Comparison of ENCODE assay signal across 10 mouse cellular contexts in the genomic region with DNA sequence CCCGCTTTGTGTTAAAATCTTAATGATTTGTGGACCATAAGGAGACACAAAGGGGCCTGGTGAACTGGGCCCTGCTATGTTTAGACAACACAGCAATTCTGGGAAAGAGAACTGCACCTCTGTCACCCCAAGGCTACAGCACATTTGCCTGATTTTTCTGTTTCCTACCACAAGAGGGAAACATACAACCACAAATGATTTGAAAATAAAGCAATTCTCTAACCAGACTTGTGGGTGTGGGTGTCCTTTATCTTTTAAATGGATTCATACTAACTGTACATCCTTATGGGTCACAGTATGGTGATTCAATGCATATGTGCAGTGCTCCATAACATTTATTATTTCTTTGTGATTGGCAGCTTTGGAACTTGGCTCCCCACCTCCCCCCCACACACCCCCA. TPM values are rescaled to one million over a fixed set of nuclear protein-coding genes. Genes with fewer than 3 reads are reported as not detected.
DNase-seq lines count a peak whose midpoint lies in the region; ATAC-seq and TF ChIP-seq lines count a peak whose summit lies in the region.
"Had no signal": no experiment of that assay in that cellular context is flagged by ENCODE, and none has a peak within 500 bp of the region (broad histone marks: within the 10 kb centered on the region; RNA-seq: fewer than 3 reads in every experiment).

No protein-coding gene starts in this region.

- 0 out of 2 replicates have a peak, but pooled peaks have one; percentile 59 for ATAC-seq in hindbrain, embryonic 13.5 days (ENCODE audit: low FRiP score)
- no peak for ATAC-seq in hindbrain, embryonic 12.5 days (ENCODE audit: low FRiP score)
- no peak for ATAC-seq in midbrain, embryonic 14.5 days (ENCODE audit: low FRiP score, low TSS enrichment)

- H3K27ac ChIP-seq in hindbrain, embryonic 13.5 days, result no peak overlapping the region
- H3K27ac ChIP-seq in hindbrain, embryonic 12.5 days, result no peak overlapping the region
- H3K27ac ChIP-seq in midbrain, embryonic 14.5 days (replicated peaks; ENCODE audit: low read depth, low read length), result no peak overlapping the region
- H3K27ac ChIP-seq: embryonic facial prominence, embryonic 13.5 days had no signal

- WGBS in hindbrain, embryonic 13.5 days, result 91% methylated on average over 1 of the region's 1 CpGs
- WGBS in hindbrain, embryonic 12.5 days, result 83% methylated on average over 1 of the region's 1 CpGs
- WGBS in midbrain, embryonic 14.5 days, result 93% methylated on average over 1 of the region's 1 CpGs

- no peak overlapping the region for H3K9ac ChIP-seq in hindbrain, embryonic 13.5 days
- H3K9ac ChIP-seq in hindbrain, embryonic 12.5 days, result no peak overlapping the region
- no peak overlapping the region for H3K9ac ChIP-seq in midbrain, embryonic 14.5 days (replicated peaks; ENCODE audit: low read length)
- H3K9ac ChIP-seq: embryonic facial prominence, embryonic 13.5 days had no signal

- DNase-seq in embryo, embryonic 11 days, result peak; percentile 52
- peak; percentile 70 for DNase-seq in midbrain, embryonic 14.5 days
- DNase-seq in gastrocnemius, postnatal 10 days, result no peak
- no peak for DNase-seq in cerebellum, postnatal 25 days
- DNase-seq in kidney, adult 9 months, result no peak
- DNase-seq: thymus, postnatal 4 days had no signal

- H3K4me1 ChIP-seq in hindbrain, embryonic 13.5 days (replicated peaks), result no peaks in the 10 kb centered on the region
- no peaks in the 10 kb centered on the region for H3K4me1 ChIP-seq in hindbrain, embryonic 12.5 days
- peaks cover 34% of the 10 kb centered on the region for H3K4me1 ChIP-seq in E14TG2a.4 (replicated peaks; ENCODE audit: low read depth, low read length)
- H3K4me1 ChIP-seq in midbrain, embryonic 14.5 days (ENCODE audit: control insufficient read depth, insufficient read depth, low read length), result no peaks in the 10 kb centered on the region
- H3K4me1 ChIP-seq: embryonic facial prominence, embryonic 13.5 days had no signal

- H3K27me3 ChIP-seq in hindbrain, embryonic 13.5 days, result no peaks in the 10 kb centered on the region
- no peaks in the 10 kb centered on the region for H3K27me3 ChIP-seq in hindbrain, embryonic 12.5 days
- no peaks in the 10 kb centered on the region for H3K27me3 ChIP-seq in E14TG2a.4 (ENCODE audit: insufficient read depth, low read length)
- no peaks in the 10 kb centered on the region for H3K27me3 ChIP-seq in midbrain, embryonic 14.5 days (ENCODE audit: control insufficient read depth, insufficient read depth, low read length)
- H3K27me3 ChIP-seq: embryonic facial prominence, embryonic 13.5 days had no signal

- H3K9me3 ChIP-seq in hindbrain, embryonic 13.5 days, result no peaks in the 10 kb centered on the region
- no peaks in the 10 kb centered on the region for H3K9me3 ChIP-seq in hindbrain, embryonic 12.5 days (replicated peaks)
- H3K9me3 ChIP-seq in E14TG2a.4 (ENCODE audit: low read length), result no peaks in the 10 kb centered on the region
- no peaks in the 10 kb centered on the region for H3K9me3 ChIP-seq in midbrain, embryonic 14.5 days (ENCODE audit: control insufficient read depth, low read length)
- H3K9me3 ChIP-seq: embryonic facial prominence, embryonic 13.5 days had no signal

- H3K4me3 ChIP-seq in hindbrain, embryonic 13.5 days, result no peak overlapping the region
- no peak overlapping the region for H3K4me3 ChIP-seq in hindbrain, embryonic 12.5 days
- H3K4me3 ChIP-seq in E14TG2a.4 (replicated peaks; ENCODE audit: low read length), result no peak overlapping the region
- no peak overlapping the region for H3K4me3 ChIP-seq in midbrain, embryonic 14.5 days (replicated peaks; ENCODE audit: low read depth, low read length)
- H3K4me3 ChIP-seq: embryonic facial prominence, embryonic 13.5 days had no signal

- no peaks in the 10 kb centered on the region for H3K36me3 ChIP-seq in hindbrain, embryonic 13.5 days
- H3K36me3 ChIP-seq in hindbrain, embryonic 12.5 days, result no peaks in the 10 kb centered on the region
- no peaks in the 10 kb centered on the region for H3K36me3 ChIP-seq in E14TG2a.4 (ENCODE audit: insufficient read depth, low read length)
- no peaks in the 10 kb centered on the region for H3K36me3 ChIP-seq in midbrain, embryonic 14.5 days (ENCODE audit: control insufficient read depth, insufficient read depth, low read length)
- H3K36me3 ChIP-seq: embryonic facial prominence, embryonic 13.5 days had no signal

- TF ChIP-seq CTCF in E14TG2a.4 (conservative IDR thresholded peaks at IDR 0.05; ENCODE audit: low read length), result peak; percentile 34

- no peak overlapping the region for H3K4me2 ChIP-seq in hindbrain, embryonic 13.5 days
- H3K4me2 ChIP-seq in hindbrain, embryonic 12.5 days (replicated peaks), result no peak overlapping the region
- H3K4me2 ChIP-seq in midbrain, embryonic 14.5 days (ENCODE audit: low read length), result no peak overlapping the region
- H3K4me2 ChIP-seq: embryonic facial prominence, embryonic 13.5 days had no signal

RNA-seq across cellular contexts. Expression of gene Itgb3bp, which starts 17.6 kb away (rescaled TPM):
- 18.5 and 18.7 TPM in 2 replicates for polyA plus RNA-seq in hindbrain, embryonic 13.5 days (2015; fragmentation: Nextera tagmentation; extraction: Ambion mirVana)
- 32.5 and 35.6 TPM in 2 replicates for polyA plus RNA-seq in hindbrain, embryonic 12.5 days (2016; fragmentation: Nextera tagmentation; extraction: Ambion mirVana)
- 12.7 and 19.0 TPM in 2 replicates for polyA plus RNA-seq in midbrain, embryonic 14.5 days (2014; fragmentation: Nextera tagmentation; extraction: Ambion mirVana)
- 1 to 10 TPM; 5.2 to 5.8 TPM for total RNA-seq in gastrocnemius, postnatal 10 days (2021)

RNA-seq across cellular contexts. Expression of gene Pgm1, which starts 18.0 kb away (rescaled TPM):
- polyA plus RNA-seq in hindbrain, embryonic 13.5 days (2015; fragmentation: Nextera tagmentation; extraction: Ambion mirVana), result 53.9 and 57.0 TPM in 2 replicates
- 47.6 and 48.8 TPM in 2 replicates for polyA plus RNA-seq in hindbrain, embryonic 12.5 days (2016; fragmentation: Nextera tagmentation; extraction: Ambion mirVana)
- 65.5 and 76.0 TPM in 2 replicates for polyA plus RNA-seq in midbrain, embryonic 14.5 days (2014; fragmentation: Nextera tagmentation; extraction: Ambion mirVana)
- 100 to 1,000 TPM; 757 to 836 TPM for total RNA-seq in gastrocnemius, postnatal 10 days (2021)

Comparison
In these comparisons a context has a peak if more than half of its experiments do, and no peak if none do; other contexts are left out.
1. DNase-seq: peak in embryo, embryonic 11 days (single experiment) and midbrain, embryonic 14.5 days (single experiment); none in gastrocnemius, postnatal 10 days (single experiment), cerebellum, postnatal 25 days (0 of 2) and kidney, adult 9 months (single experiment).